Mouse (Mus musculus) heart, adult 18-20 months (tissue): ENCODE measurements around the gene Ninj2. TPM values are rescaled to one million over a fixed set of nuclear protein-coding genes. Genes with fewer than 3 reads are reported as not detected.

ENCODE experiments used
- total RNA-seq, 2 experiments: library from RNA; stranded (reverse); gene quantifications; 2 replicates each; pipeline ENCODE4 v1.2.3; 2021

The Ninj2 gene
- total RNA-seq, 2 experiments from 2014 or later = not detected

Other genes with a start within 250 kb of the Ninj2 start
- gene Erc1, start 245.2 kb upstream of the Ninj2 start, total RNA-seq = 10 to 100 TPM; 36.0 to 38.4 TPM
- 1 to 10 TPM; 8.7 to 9.4 TPM for gene Rad52, start 190.7 kb upstream of the Ninj2 start, total RNA-seq
- 100 to 1,000 TPM; 416 to 419 TPM for gene Wnk1, start 54.7 kb upstream of the Ninj2 start, total RNA-seq
- gene D330020A13Rik, start 201.0 kb downstream of the Ninj2 start, total RNA-seq = not detected
- gene B4galnt3, start 201.2 kb downstream of the Ninj2 start, total RNA-seq = under 1 TPM; 0.20 to 0.28 TPM